Mouse (Mus musculus): ENCODE results near the gene Marf1.

DNA sequence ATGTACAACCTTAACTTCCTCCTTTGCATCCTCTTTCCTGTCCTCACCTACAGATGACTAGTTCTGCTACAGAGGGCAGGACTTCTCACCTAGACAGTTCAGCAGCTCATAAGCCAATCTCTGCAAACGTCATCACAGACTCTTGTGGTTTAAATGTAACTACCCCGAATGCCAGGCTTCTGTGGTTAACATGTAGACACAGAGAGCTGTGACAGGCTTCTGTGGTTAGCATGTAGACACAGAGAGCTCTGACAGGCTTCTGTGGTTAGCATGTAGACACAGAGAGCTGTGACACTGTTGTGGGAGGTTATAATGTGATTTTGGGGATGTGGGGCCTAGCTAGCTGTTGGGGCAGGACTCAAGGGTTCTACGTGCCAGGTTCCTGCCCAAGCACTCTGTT lies 74.9 kb downstream of the Marf1 start:
- TF ChIP-seq CEBPB (IDR thresholded peaks at IDR 0.05; ENCODE audit: insufficient read depth, poor library complexity, severe bottlenecking) (no peak), SRF (IDR thresholded peaks at IDR 0.05; ENCODE audit: control insufficient read depth, insufficient read length, low read depth) (no peak), POLR2A (IDR thresholded peaks at IDR 0.05; ENCODE audit: insufficient read length, low read depth) (no peak), TCF3 (IDR thresholded peaks at IDR 0.05; ENCODE audit: insufficient read length, low read depth) (no peak), USF1 (IDR thresholded peaks at IDR 0.05; ENCODE audit: low read depth) (no peak), MAX (IDR thresholded peaks at IDR 0.05; ENCODE audit: low read depth) (no peak), MYOG (IDR thresholded peaks at IDR 0.05; ENCODE audit: control insufficient read depth in 1 of 3, insufficient read depth in 1 of 3, insufficient read length in 2 of 3, low read depth in 2 of 3) (no peak), MYOD1 (IDR thresholded peaks at IDR 0.05; ENCODE audit: control insufficient read depth in 1 of 3, insufficient read length in 2 of 3, low read depth in 2 of 3) (no peak), E2F4 (IDR thresholded peaks at IDR 0.05; ENCODE audit: insufficient read depth) (no peak), TCF12 (IDR thresholded peaks at IDR 0.05; ENCODE audit: insufficient read depth, poor library complexity, severe bottlenecking) (no peak), POLR2AphosphoS2 (IDR thresholded peaks at IDR 0.05; ENCODE audit: insufficient read length, low read depth) (no peak)

Measured in myocyte (in vitro differentiated cells).